Mouse (Mus musculus): Measurements from ENCODE around the gene Nr2c2ap.

Nr2c2ap gene

GRCm38 (mm10) chr8:70160015-70160414 lies 28.9 kb downstream of the Nr2c2ap start:
- DNase-seq (ENCODE audit: low spot score in 2 of 2), result no peak

- no peak for DNase-seq (ENCODE audit: low spot score in 2 of 2)
Measured at GRCm38 (mm10) chr8:70163316-70163715, 32.2 kb downstream of the Nr2c2ap start.

- DNase-seq (ENCODE audit: low spot score in 2 of 2), result no peak
Measured at GRCm38 (mm10) chr8:70166504-70167110, 35.5 kb downstream of the Nr2c2ap start.

- no peak for DNase-seq (ENCODE audit: low spot score in 2 of 2)
Measured at GRCm38 (mm10) chr8:70170116-70170515, 39.0 kb downstream of the Nr2c2ap start.

GRCm38 (mm10) chr8:70170748-70171147 lies 39.6 kb downstream of the Nr2c2ap start:
- no peak for DNase-seq (ENCODE audit: low spot score in 2 of 2)

GRCm38 (mm10) chr8:70171240-70171639 lies 40.1 kb downstream of the Nr2c2ap start:
- no peak for DNase-seq (ENCODE audit: low spot score in 2 of 2)

GRCm38 (mm10) chr8:70172043-70172681 lies 41.0 kb downstream of the Nr2c2ap start, which contains the start of gene Tmem161a:
Gene Tmem161a (plus strand): TSS chr8:70172356.
- DNase-seq (ENCODE audit: low spot score in 2 of 2), result peak; percentile 90 to 95

- DNase-seq (ENCODE audit: low spot score in 2 of 2), result no peak
Measured at GRCm38 (mm10) chr8:70173320-70173719, 42.2 kb downstream of the Nr2c2ap start.

GRCm38 (mm10) chr8:70174079-70174478 lies 42.9 kb downstream of the Nr2c2ap start:
- no peak for DNase-seq (ENCODE audit: low spot score in 2 of 2)

GRCm38 (mm10) chr8:70178231-70178630 lies 47.1 kb downstream of the Nr2c2ap start:
- DNase-seq (ENCODE audit: low spot score in 2 of 2), result no peak

GRCm38 (mm10) chr8:70179082-70179481 lies 47.9 kb downstream of the Nr2c2ap start:
- DNase-seq (ENCODE audit: low spot score in 2 of 2), result no peak

GRCm38 (mm10) chr8:70181212-70181902 lies 50.2 kb downstream of the Nr2c2ap start:
- no peak for DNase-seq (ENCODE audit: low spot score in 2 of 2)

GRCm38 (mm10) chr8:70181903-70182252 lies 50.7 kb downstream of the Nr2c2ap start:
- DNase-seq (ENCODE audit: low spot score in 2 of 2), result no peak

GRCm38 (mm10) chr8:70183194-70183593 lies 52.1 kb downstream of the Nr2c2ap start:
- DNase-seq (ENCODE audit: low spot score in 2 of 2), result no peak
